Mouse (Mus musculus) lung, adult 2 months (tissue): ENCODE measurements at regions not wholly inside any gene's neighbourhood (a gene's known extent, or its start where the extent isn't known, plus 50 kb on each side); places are given as distances from the start of the nearest gene placed in this dataset.

ENCODE experiments used
- CTCF ChIP-seq: fragments of 200-500 bp; IDR thresholded peaks from 2 replicates; pipeline ENCODE4 v1.5.1; 2011; ENCODE audit warnings: mild to moderate bottlenecking, low read length, control low read depth; ENCODE audit not compliant: insufficient read depth
- POLR2A ChIP-seq: fragments of 200-500 bp; IDR thresholded peaks from 2 replicates; pipeline ENCODE4 v1.6.1; 2011; ENCODE audit warnings: low read depth, mild to moderate bottlenecking, control low read depth, low read length, borderline replicate concordance; ENCODE audit errors: extremely low read depth

GRCm38 (mm10) chr14:79856245-79856644 lies 85.1 kb upstream of the Pcdh8 start:
- TF ChIP-seq POLR2A (no peak), CTCF (no peak)
